Mouse (Mus musculus) spleen, adult 2 months (tissue): Measurements from ENCODE around the gene Mt2. TPM values are rescaled to one million over a fixed set of nuclear protein-coding genes. Genes with fewer than 3 reads are reported as not detected.
"Not testable (repeated sequence)": the region's sequence is repeated elsewhere in the genome, so short reads cannot be mapped to it uniquely, and the experiment has no call there.

Source experiments
- DNase-seq, 2 experiments: peaks; one replicate each; pipeline versions ENCODE4 v3.0.0 to v3.0.0-alpha.2; 2012 to 2021; ENCODE audit warnings: low spot score in 2 of 2, low read depth in 1 of 2
- H3K27ac ChIP-seq: fragments of 200-500 bp; 2 replicates; pipeline ENCODE4 v1.5.1; 2012; ENCODE audit warnings: low read length, inconsistent platforms; ENCODE audit not compliant: insufficient read depth
- H3K27me3 ChIP-seq: fragments of 200-500 bp; 2 replicates; pipeline ENCODE4 v1.6.1; 2012; ENCODE audit warnings: mild to moderate bottlenecking, moderate library complexity, low read length, inconsistent platforms; ENCODE audit not compliant: control insufficient read depth, insufficient read depth
- H3K36me3 ChIP-seq: fragments of 200-500 bp; 2 replicates; pipeline ENCODE4 v1.6.1; 2012; ENCODE audit warnings: mild to moderate bottlenecking, low read length, inconsistent platforms; ENCODE audit not compliant: control insufficient read depth, insufficient read depth
- H3K4me1 ChIP-seq: fragments of 200-500 bp; 2 replicates; pipeline ENCODE4 v1.6.1; 2011; ENCODE audit warnings: inconsistent platforms; ENCODE audit not compliant: control insufficient read depth, insufficient read depth, insufficient read length
- H3K4me3 ChIP-seq: fragments of 200-500 bp; 2 replicates; pipeline ENCODE4 v1.5.1; 2011; ENCODE audit warnings: mild to moderate bottlenecking, inconsistent platforms; ENCODE audit not compliant: insufficient read depth, insufficient read length; ENCODE audit errors: extremely low read depth
- CTCF ChIP-seq: fragments of 200-500 bp; IDR thresholded peaks from 2 replicates; pipeline ENCODE4 v1.5.1; 2011; ENCODE audit warnings: mild to moderate bottlenecking, inconsistent platforms; ENCODE audit not compliant: insufficient read depth, insufficient read length, insufficient replicate concordance; ENCODE audit errors: extremely low read depth
- POLR2A ChIP-seq: fragments of 200-500 bp; IDR thresholded peaks from 2 replicates; pipeline ENCODE4 v1.6.1; 2011; ENCODE audit warnings: low read depth, low read length, inconsistent platforms
- WGBS: fragments of 180-500 bp; shearing (Covaris S2); methylation state at CpG from one replicate; pipeline ENCODE4 v1.1.7; 2018; 5-methylcytosine and 5-hydroxymethylcytosine counted together
- polyA plus RNA-seq: library from polyadenylated mRNA; depleted of rRNA; stranded (reverse); fragments of >200 nt; gene quantifications from 2 replicates; pipeline ENCODE4 v1.2.3, GENCODE M21; 2012; rRNA removed

Gene Mt2
- polyA plus RNA-seq, result 19.9 and 28.9 TPM in 2 replicates

DNA sequence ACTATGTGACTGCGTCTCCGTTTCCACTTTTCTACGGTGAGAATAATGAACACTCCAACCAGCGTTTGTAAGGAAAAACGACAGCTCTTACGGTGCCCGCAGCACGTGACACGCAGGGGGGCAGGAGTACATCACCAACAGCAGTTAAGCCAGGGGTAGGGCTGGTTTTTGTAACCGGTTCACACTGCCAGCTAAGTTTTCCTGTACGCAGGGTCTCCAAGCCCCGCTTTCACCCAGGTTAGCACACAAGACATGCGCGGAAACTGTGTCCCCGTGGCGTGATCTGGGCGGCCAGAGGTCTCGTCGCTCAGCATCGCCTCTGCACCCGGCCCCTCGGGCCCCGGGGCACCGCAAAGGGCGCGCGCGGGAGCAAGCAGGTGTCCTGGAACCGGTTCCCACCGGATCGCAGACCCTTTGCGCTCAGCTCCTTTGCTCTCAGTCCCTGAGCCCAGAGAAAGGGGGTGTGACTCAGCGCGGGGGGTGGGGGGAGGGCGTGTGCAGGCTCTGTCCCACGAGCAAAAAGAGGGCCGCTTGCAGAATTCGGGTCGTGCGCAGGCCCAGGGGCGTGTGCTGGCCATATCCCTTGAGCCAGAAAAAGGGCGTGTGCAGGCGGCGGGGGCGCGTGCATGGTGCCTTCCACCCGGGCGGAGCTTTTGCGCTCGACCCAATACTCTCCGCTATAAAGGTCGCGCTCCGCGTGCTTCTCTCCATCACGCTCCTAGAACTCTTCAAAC lies at the start of gene Mt2:
TSS of gene Mt2 (plus strand) at position 590 of the 734 bp plus-strand sequence.
- no peak for DNase-seq
- Histone ChIP-seq H3K4me3 (peak within 1 kb of the TSS; percentile 18; the same call in 1 of the 2 replicates), H3K27me3 (peaks cover 3% of the 10 kb centered on the region), H3K27ac (no peak within 1 kb of the TSS), H3K36me3 (no peaks in the 10 kb centered on the region), H3K4me1 (no peaks in the 10 kb centered on the region)
- 1% methylated on average over 56 of the region's 56 CpGs for WGBS
- no peak for TF ChIP-seq POLR2A
- TF ChIP-seq CTCF, result no peak

DNA sequence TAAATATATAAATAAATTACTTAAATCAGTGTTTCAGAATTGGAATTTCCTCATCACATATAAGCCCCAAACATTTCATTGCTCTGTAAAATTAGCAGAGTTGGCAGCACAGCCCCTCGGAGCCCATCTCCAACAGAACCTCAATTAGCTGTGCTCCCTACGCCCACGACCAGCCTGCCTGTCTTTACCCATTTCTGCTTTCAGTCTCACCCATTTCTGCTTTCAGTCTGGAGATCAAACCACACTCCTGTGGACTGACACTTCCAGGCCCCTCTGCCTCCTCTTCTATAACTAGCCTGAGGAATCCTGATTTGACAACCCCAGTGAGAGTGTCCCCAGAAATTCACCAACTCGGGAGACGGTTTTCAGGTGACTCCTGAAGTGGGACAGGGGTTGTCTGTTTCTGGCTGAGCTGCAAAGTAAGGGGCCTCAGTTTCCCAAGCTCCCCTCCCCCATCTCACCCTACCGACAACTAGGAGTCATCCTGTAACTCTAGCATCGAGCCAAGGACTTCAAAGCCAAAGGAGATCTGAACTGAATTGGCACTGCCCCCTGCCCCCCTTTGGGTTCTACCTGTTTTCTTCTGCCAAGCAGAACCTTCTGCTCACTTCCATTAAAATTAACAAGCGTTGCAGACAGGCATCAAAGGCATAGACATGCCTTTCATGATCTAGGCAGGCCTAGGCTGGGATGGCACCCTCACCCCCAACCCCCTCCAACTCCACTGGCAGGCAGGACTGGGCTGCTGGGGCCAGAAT lies 49.6 kb upstream of the Mt2 start:
- Histone ChIP-seq H3K27me3 (no peaks in the 10 kb centered on the region), H3K36me3 (no peaks in the 10 kb centered on the region), H3K27ac (no peak overlapping the region), H3K4me3 (no peak overlapping the region), H3K4me1 (no peaks in the 10 kb centered on the region)
- 48% methylated on average over 8 of the region's 8 CpGs for WGBS
- DNase-seq, result no peak
- TF ChIP-seq POLR2A (no peak), CTCF (no peak)

- no peaks in the 10 kb centered on the region for H3K36me3 ChIP-seq
- H3K27me3 ChIP-seq, result no peaks in the 10 kb centered on the region
- no peak for DNase-seq
- no peaks in the 10 kb centered on the region for H3K4me1 ChIP-seq
- no peak overlapping the region for H3K4me3 ChIP-seq
- TF ChIP-seq POLR2A, result no peak
- TF ChIP-seq CTCF, result no peak
- no peak overlapping the region for H3K27ac ChIP-seq
- WGBS, result 81% methylated on average over 6 of the region's 6 CpGs
Measured at GRCm38 (mm10) chr8:94127711-94128110, 44.8 kb upstream of the Mt2 start.

DNA sequence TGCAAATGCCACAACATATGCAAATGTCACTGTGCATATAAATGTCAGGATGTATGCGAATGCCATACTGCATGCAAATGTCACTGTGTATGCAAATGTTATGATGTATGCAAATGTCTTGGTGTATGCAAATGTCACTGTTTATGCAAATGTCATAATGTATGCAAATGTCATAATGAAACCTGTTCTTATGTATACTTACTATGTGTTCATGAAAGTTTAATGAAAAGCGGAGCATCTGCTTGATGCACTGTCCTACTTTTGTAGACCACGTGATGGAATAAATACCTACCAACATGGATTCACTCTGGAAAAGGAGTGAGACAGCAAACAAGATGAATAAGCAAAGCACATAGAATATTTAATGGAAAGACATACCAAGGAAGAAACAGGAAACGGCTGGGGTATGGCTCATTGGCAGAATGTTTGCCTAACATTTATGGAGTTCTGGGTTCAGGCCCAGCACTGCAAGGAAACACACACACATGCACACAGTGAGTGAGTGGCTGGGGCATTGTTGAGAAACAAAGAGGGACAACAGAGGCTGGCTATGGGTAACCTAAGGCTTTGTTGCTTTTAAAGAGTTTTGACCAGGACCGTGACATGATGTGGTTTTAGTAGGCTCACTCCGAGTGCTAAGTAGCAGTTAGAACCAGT lies 43.2 kb upstream of the Mt2 start:
- no peak overlapping the region for H3K4me3 ChIP-seq
- H3K27ac ChIP-seq, result no peak overlapping the region
- WGBS, result 93% methylated on average over 6 of the region's 6 CpGs
- no peaks in the 10 kb centered on the region for H3K27me3 ChIP-seq
- TF ChIP-seq POLR2A (no peak), CTCF (no peak)
- H3K4me1 ChIP-seq, result no peaks in the 10 kb centered on the region
- DNase-seq, result no peak
- H3K36me3 ChIP-seq, result no peaks in the 10 kb centered on the region

- no peaks in the 10 kb centered on the region for H3K4me1 ChIP-seq
- no peak for DNase-seq
- WGBS, result 90% methylated on average over 4 of the region's 4 CpGs
- no peak overlapping the region for H3K27ac ChIP-seq
- H3K36me3 ChIP-seq, result no peaks in the 10 kb centered on the region
- TF ChIP-seq POLR2A (no peak), CTCF (no peak)
- no peak overlapping the region for H3K4me3 ChIP-seq
- H3K27me3 ChIP-seq, result no peaks in the 10 kb centered on the region
Measured at GRCm38 (mm10) chr8:94130126-94130525, 42.3 kb upstream of the Mt2 start.

DNA sequence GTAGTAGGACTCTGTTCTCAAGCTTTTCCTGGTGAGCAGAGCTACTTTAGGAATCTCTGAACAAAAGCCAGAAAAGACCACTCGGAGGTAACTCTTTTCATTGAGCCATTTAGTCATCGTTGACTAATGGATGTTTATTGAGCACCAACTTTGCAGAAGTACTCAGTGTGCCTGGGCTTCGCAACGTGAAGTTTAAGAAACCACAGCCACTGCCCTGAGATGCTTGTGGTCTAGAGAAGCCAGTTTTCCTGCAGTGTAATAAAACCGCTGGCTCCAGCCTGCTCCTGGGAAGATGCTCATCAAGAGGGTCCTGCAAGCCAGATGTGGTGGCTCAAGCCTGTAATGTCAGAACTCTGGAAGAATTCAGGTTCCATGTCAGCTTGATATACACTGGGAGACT lies 40.4 kb upstream of the Mt2 start:
- WGBS, result 31% methylated on average over 5 of the region's 5 CpGs
- TF ChIP-seq POLR2A (no peak), CTCF (no peak)
- H3K27me3 ChIP-seq, result no peaks in the 10 kb centered on the region
- no peak overlapping the region for H3K27ac ChIP-seq
- no peak for DNase-seq
- H3K36me3 ChIP-seq, result no peaks in the 10 kb centered on the region
- no peak overlapping the region for H3K4me3 ChIP-seq
- H3K4me1 ChIP-seq, result no peaks in the 10 kb centered on the region

- DNase-seq, H3K36me3 ChIP-seq, H3K27ac ChIP-seq, H3K4me1 ChIP-seq, H3K27me3 ChIP-seq, H3K4me3 ChIP-seq: not testable (repeated sequence)
- 24% methylated on average over 3 of the region's 3 CpGs for WGBS
Measured at GRCm38 (mm10) chr8:94134601-94135000, 37.9 kb upstream of the Mt2 start.
